Mouse (Mus musculus) bone marrow, adult 2 months (tissue): ENCODE data around the gene Fto.

Experiments used
- CTCF ChIP-seq: fragments of 200-500 bp; IDR thresholded peaks from 2 replicates; pipeline ENCODE4 v1.5.1; 2011; ENCODE audit warnings: low read length, control low read depth; ENCODE audit not compliant: control insufficient read depth, insufficient read depth
- POLR2A ChIP-seq: fragments of 200-500 bp; IDR thresholded peaks from 2 replicates; pipeline ENCODE4 v1.6.1; 2011; ENCODE audit warnings: low read depth, mild to moderate bottlenecking, control low read depth, low read length, borderline replicate concordance; ENCODE audit not compliant: control insufficient read depth

GRCm38 (mm10) chr8:91714733-91715132 is 401.4 kb downstream of the Fto start:
- TF ChIP-seq CTCF (no peak), POLR2A (no peak)
